Mouse (Mus musculus) midbrain, embryonic 13.5 days (tissue): ENCODE measurements around the gene Mtfmt. TPM values are rescaled to one million over a fixed set of nuclear protein-coding genes. Genes with fewer than 3 reads are reported as not detected.

Experiments used
- ATAC-seq: fragments of 200-750 bp; cut with Nextera tagmentation; 2 replicates; pipeline ENCODE4 v1.8.0; 2017; ENCODE audit warnings: mild to moderate bottlenecking, moderate TSS enrichment, moderate library complexity
- H3K27ac ChIP-seq: fragments of 300-500 bp; sonication (generic); 2 replicates; pipeline ENCODE4 v1.5.1; 2015; ENCODE audit warnings: inconsistent platforms, mild to moderate bottlenecking, moderate library complexity
- H3K27me3 ChIP-seq: fragments of 300-500 bp; sonication (generic); 2 replicates; pipeline ENCODE4 v1.6.1; 2015; ENCODE audit warnings: mild to moderate bottlenecking, inconsistent platforms
- H3K36me3 ChIP-seq: fragments of 300-500 bp; sonication (generic); 2 replicates; pipeline ENCODE4 v1.6.1; 2015; ENCODE audit warnings: mild to moderate bottlenecking, inconsistent platforms
- H3K4me1 ChIP-seq: fragments of 300-500 bp; sonication (generic); replicated peaks from 2 replicates; pipeline ENCODE4 v1.6.1; 2015; ENCODE audit warnings: inconsistent platforms
- H3K4me2 ChIP-seq: fragments of 300-500 bp; sonication (generic); replicated peaks from 2 replicates; pipeline ENCODE4 v1.6.1; 2015; ENCODE audit warnings: moderate library complexity, mild to moderate bottlenecking, inconsistent platforms
- H3K4me3 ChIP-seq: fragments of 300-500 bp; sonication (generic); replicated peaks from 2 replicates; pipeline ENCODE4 v1.5.1; 2015; ENCODE audit warnings: mild to moderate bottlenecking, inconsistent platforms
- H3K9ac ChIP-seq: fragments of 300-500 bp; sonication (generic); replicated peaks from 2 replicates; pipeline ENCODE4 v1.6.1; 2015; ENCODE audit warnings: mild to moderate bottlenecking, inconsistent platforms
- H3K9me3 ChIP-seq: fragments of 300-500 bp; sonication (generic); 2 replicates; pipeline ENCODE4 v1.6.1; 2016; ENCODE audit warnings: mild to moderate bottlenecking, inconsistent platforms
- WGBS: fragments of 180-500 bp; shearing (Covaris S2); methylation state at CpG from one replicate; pipeline ENCODE4 v1.1.7; 2015; 5-methylcytosine and 5-hydroxymethylcytosine counted together
- polyA plus RNA-seq: library from polyadenylated mRNA; unstranded; fragments of >200 nt; fragmentation: Nextera tagmentation; extraction: Ambion mirVana; gene quantifications from 2 replicates; pipeline ENCODE4 v1.2.1, GENCODE M21; 2015

Gene Mtfmt
- 23.4 and 24.6 TPM in 2 replicates for polyA plus RNA-seq

GRCm38 (mm10) chr9:65435671-65436301 is at the start of gene Mtfmt:
Mtfmt (plus strand) TSS chr9:65435782.
- WGBS = 0% methylated on average over 54 of the region's 54 CpGs

GRCm38 (mm10) chr9:65386373-65387140 is 49.0 kb upstream of the Mtfmt start:
- no peak overlapping the region for H3K27ac ChIP-seq
- peaks cover 8% of the 10 kb centered on the region for H3K4me1 ChIP-seq
- no peak for ATAC-seq
- no peak overlapping the region for H3K4me3 ChIP-seq
- H3K9me3 ChIP-seq = no peaks in the 10 kb centered on the region
- peaks cover 34% of the 10 kb centered on the region for H3K27me3 ChIP-seq
- 41% methylated on average over 8 of the region's 8 CpGs for WGBS
- no peak overlapping the region for H3K4me2 ChIP-seq
- no peak overlapping the region for H3K9ac ChIP-seq
- no peaks in the 10 kb centered on the region for H3K36me3 ChIP-seq

More at GRCm38 (mm10) chr9:65435671-65436301, at the start of gene Mtfmt:
- Histone ChIP-seq H3K4me2 (peak within 1 kb of the TSS; percentile 63), H3K27ac (peak within 1 kb of the TSS; percentile 57), H3K9me3 (no peaks in the 10 kb centered on the region), H3K9ac (peak within 1 kb of the TSS; percentile 87), H3K27me3 (no peaks in the 10 kb centered on the region), H3K36me3 (peaks cover 15% of the 10 kb centered on the region), H3K4me1 (peaks cover 10% of the 10 kb centered on the region), H3K4me3 (peak within 1 kb of the TSS; percentile 88)
- ATAC-seq = peak; percentile 93

DNA sequence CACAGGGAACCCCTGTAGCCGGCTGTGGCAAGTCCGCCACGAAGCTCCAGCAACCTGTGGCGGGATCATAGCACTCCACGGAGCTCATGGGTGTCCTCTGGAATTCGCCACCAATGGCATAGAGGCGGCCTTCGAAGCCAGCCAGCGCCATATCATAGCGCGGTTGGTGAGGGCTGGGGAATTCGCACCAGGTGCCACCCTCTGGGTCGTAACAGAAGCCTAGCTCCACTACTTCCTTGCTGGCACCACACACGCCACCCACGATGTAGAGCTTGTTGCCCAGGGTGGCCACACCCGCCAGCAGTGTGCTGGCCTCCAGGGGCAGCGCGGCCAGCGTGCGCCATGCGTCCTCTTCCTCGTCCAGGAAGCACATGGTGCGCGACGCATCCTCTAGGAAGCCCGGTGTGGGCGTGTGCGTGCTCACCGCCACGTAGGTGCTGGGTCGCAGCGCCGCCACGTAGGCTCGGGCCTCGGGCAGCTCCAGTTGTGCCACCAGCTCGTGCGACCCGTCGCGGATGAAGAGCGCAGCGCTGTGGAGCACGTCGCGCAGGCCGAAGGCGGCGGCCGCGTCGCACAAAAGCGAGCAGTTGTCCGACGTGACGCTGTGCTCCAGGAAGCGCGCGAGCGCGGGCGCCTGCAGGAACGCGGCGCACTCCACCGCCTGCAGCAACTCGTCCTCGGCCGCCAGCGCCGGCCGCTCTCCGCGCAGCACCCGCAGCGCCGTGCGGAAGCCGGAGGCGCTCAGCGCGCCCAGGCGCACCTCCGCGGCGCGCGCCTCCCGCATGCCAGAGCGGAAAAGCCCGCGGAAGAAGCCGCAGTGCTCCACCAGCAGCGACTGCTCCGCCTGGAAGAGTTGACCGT is 44.6 kb upstream of the Mtfmt start:
- WGBS = 20% methylated on average over 90 of the region's 96 CpGs
- Histone ChIP-seq H3K27me3 (peaks cover 56% of the 10 kb centered on the region), H3K4me3 (peak overlapping the region; percentile 41), H3K36me3 (no peaks in the 10 kb centered on the region), H3K4me2 (peak overlapping the region; percentile 54), H3K27ac (no peak overlapping the region), H3K9me3 (no peaks in the 10 kb centered on the region), H3K4me1 (peaks cover 9% of the 10 kb centered on the region), H3K9ac (peak overlapping the region; percentile 42; the same call in 1 of the 2 replicates)
- ATAC-seq = peak; percentile 37

DNA sequence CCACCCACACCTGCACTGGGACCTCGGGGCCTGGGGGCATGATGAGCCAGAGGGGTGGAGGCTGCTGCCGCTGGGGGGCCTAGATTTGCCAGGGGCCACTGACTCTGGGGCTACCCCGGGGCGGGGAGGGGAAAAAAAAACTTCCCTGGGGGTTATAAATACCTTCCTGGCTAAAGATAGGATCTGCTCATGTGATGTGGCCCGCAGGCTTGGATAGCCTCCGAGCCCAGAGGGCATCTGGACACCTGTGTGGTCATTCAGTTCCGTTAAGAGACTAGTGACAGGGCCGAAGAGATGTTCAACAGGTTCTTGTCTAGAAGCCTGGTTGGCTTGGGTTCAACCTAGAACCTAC is 44.0 kb upstream of the Mtfmt start, which contains the start of gene Kbtbd13:
TSS of gene Kbtbd13 (minus strand) at position 40 of the 352 bp plus-strand sequence.
- Histone ChIP-seq H3K27ac (no peak within 1 kb of the TSS), H3K4me3 (peak within 1 kb of the TSS; percentile 41), H3K9ac (peak within 1 kb of the TSS; percentile 42; the same call in 1 of the 2 replicates), H3K4me1 (peaks cover 9% of the 10 kb centered on the region), H3K36me3 (no peaks in the 10 kb centered on the region), H3K4me2 (peak within 1 kb of the TSS; percentile 54), H3K27me3 (peaks cover 56% of the 10 kb centered on the region), H3K9me3 (no peaks in the 10 kb centered on the region)
- WGBS = 54% methylated on average over 8 of the region's 8 CpGs
- no peak for ATAC-seq

GRCm38 (mm10) chr9:65392638-65393364 is 42.8 kb upstream of the Mtfmt start:
- Histone ChIP-seq H3K27ac (no peak overlapping the region), H3K9ac (no peak overlapping the region), H3K4me3 (no peak overlapping the region), H3K4me2 (no peak overlapping the region), H3K9me3 (no peaks in the 10 kb centered on the region), H3K36me3 (no peaks in the 10 kb centered on the region), H3K4me1 (peaks cover 9% of the 10 kb centered on the region), H3K27me3 (peaks cover 56% of the 10 kb centered on the region)
- ATAC-seq = no peak
- WGBS = 33% methylated on average over 6 of the region's 6 CpGs

DNA sequence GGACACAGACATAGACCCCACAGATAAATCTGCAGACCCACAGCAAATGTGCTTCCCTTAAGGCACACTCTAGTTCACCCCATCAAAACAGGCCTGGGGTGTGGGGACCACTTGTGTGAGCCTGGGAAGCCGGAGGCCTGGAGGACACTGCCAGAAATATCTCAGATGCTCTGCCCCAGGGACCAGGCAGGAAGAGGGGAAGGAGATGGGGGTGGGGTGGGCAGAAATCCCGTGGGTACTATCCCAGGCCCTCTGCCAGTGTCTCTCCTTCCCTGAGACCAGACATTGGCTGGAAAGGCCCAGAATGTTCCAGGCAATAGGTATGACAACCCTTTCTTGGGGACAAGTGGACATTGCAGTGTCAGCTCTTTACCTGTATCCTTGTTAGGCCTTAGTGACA is 42.0 kb upstream of the Mtfmt start:
- Histone ChIP-seq H3K9me3 (no peaks in the 10 kb centered on the region), H3K4me3 (no peak overlapping the region), H3K4me2 (no peak overlapping the region), H3K27me3 (peaks cover 52% of the 10 kb centered on the region), H3K36me3 (no peaks in the 10 kb centered on the region), H3K9ac (no peak overlapping the region), H3K27ac (no peak overlapping the region), H3K4me1 (peaks cover 16% of the 10 kb centered on the region)
- 66% methylated on average over 2 of the region's 2 CpGs for WGBS
- no peak for ATAC-seq

DNA sequence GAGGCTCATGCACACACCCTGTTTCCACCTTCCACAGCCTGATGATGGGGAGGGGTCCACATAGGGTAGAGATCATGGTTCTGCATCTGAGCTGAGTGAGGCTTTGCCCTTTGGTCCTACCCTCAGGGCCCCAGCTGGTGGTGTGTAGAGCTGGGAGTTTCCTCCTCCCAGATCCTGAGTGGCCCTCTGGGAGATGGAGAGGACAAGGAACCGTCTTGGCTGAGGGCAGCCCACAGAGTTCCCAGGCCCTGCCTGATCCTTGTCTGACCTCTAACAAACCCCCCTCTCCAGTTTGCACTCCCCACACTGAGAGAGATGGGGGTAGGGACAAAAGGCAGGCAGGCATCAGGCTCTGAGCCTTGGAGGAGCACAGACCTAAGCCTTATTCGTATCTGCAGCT is 41.2 kb upstream of the Mtfmt start:
- peaks cover 50% of the 10 kb centered on the region for H3K27me3 ChIP-seq
- 70% methylated on average over 2 of the region's 2 CpGs for WGBS
- ATAC-seq = no peak

GRCm38 (mm10) chr9:65398279-65398678 is 37.3 kb upstream of the Mtfmt start, which contains the start of gene Rasl12:
Rasl12 (plus strand) TSS chr9:65398506.
- no peaks in the 10 kb centered on the region for H3K9me3 ChIP-seq
- peaks cover 11% of the 10 kb centered on the region for H3K27me3 ChIP-seq
- H3K4me2 ChIP-seq = peak within 1 kb of the TSS; percentile 68
- no peaks in the 10 kb centered on the region for H3K36me3 ChIP-seq
- H3K4me1 ChIP-seq = peaks cover 11% of the 10 kb centered on the region
- H3K4me3 ChIP-seq = peak within 1 kb of the TSS; percentile 45
- WGBS = 0% methylated on average over 24 of the region's 24 CpGs
- H3K9ac ChIP-seq = peak within 1 kb of the TSS; percentile 55
- H3K27ac ChIP-seq = no peak within 1 kb of the TSS
- ATAC-seq = peak; percentile 83

More for the DNA sequence above, 41.2 kb upstream of the Mtfmt start:
- Histone ChIP-seq H3K36me3 (no peaks in the 10 kb centered on the region), H3K4me2 (no peak overlapping the region), H3K27ac (no peak overlapping the region), H3K4me1 (peaks cover 20% of the 10 kb centered on the region), H3K4me3 (no peak overlapping the region), H3K9me3 (no peaks in the 10 kb centered on the region), H3K9ac (no peak overlapping the region)

DNA sequence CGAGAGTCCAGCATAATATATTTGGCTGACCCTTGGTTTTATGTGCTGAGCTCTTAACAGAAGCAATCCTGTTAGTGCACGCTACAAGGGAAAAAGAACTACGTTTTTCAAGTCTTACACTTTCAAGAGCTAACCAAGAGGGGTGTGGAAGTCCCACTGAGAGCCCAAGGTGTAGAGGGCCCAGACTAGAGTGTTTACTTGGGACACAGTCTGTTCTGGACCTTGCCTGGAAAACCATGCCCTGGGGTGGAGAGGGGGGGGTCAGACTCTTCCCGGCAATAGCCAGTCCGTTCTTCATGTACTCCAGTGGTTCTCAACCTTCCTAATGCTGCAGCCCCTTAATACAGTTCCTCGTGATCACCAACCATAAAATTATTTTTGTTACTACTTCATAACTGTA is 35.6 kb upstream of the Mtfmt start:
- H3K4me1 ChIP-seq = peaks cover 11% of the 10 kb centered on the region
- WGBS = 85% methylated on average over 6 of the region's 6 CpGs
- H3K4me2 ChIP-seq = no peak overlapping the region

GRCm38 (mm10) chr9:65404331-65405183 is 31.0 kb upstream of the Mtfmt start:
- H3K27ac ChIP-seq = no peak overlapping the region
- ATAC-seq = no peak
- WGBS = 85% methylated on average over 15 of the region's 15 CpGs

More for the DNA sequence above, 35.6 kb upstream of the Mtfmt start:
- no peak for ATAC-seq
- no peak overlapping the region for H3K4me3 ChIP-seq
- 0 out of 2 replicates have a peak, but pooled peaks cover 6% of the 10 kb centered on the region for H3K27me3 ChIP-seq
- H3K36me3 ChIP-seq = no peaks in the 10 kb centered on the region
- H3K9me3 ChIP-seq = no peaks in the 10 kb centered on the region
- no peak overlapping the region for H3K27ac ChIP-seq
- H3K9ac ChIP-seq = no peak overlapping the region

DNA sequence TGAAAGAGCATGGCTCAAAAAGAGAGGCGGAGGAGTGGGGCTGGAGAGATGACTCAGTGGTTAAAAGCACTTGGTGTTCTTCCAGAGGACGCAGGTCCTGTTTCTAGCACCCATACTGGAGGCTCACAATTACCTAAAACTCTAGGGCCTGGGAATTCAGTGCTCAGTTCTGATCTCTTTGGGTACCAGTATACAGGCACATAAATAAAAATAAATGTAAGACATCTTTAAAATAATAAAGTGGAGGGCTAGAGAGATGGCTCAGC is 30.5 kb upstream of the Mtfmt start:
- no peak for ATAC-seq

More at GRCm38 (mm10) chr9:65404331-65405183, 31.0 kb upstream of the Mtfmt start:
- Histone ChIP-seq H3K36me3 (no peaks in the 10 kb centered on the region), H3K4me3 (no peak overlapping the region), H3K4me1 (no peaks in the 10 kb centered on the region), H3K27me3 (no peaks in the 10 kb centered on the region), H3K9ac (no peak overlapping the region), H3K4me2 (no peak overlapping the region), H3K9me3 (no peaks in the 10 kb centered on the region)

More for the DNA sequence above, 30.5 kb upstream of the Mtfmt start:
- Histone ChIP-seq H3K9me3 (no peaks in the 10 kb centered on the region), H3K4me2 (no peak overlapping the region), H3K27ac (no peak overlapping the region), H3K4me3 (no peak overlapping the region), H3K4me1 (no peaks in the 10 kb centered on the region), H3K27me3 (no peaks in the 10 kb centered on the region), H3K9ac (no peak overlapping the region), H3K36me3 (no peaks in the 10 kb centered on the region)
- WGBS = 67% methylated on average over 2 of the region's 2 CpGs
